Mouse (Mus musculus) myocyte (in vitro differentiated cells): Measurements from ENCODE around the gene Grin2a. TPM values are rescaled to one million over a fixed set of nuclear protein-coding genes. Genes with fewer than 3 reads are reported as not detected.

ENCODE experiments used
- H3K27me3 ChIP-seq: one replicate; pipeline ENCODE4 v1.6.1; 2011; ENCODE audit not compliant: control insufficient read depth, insufficient read depth, insufficient read length
- H3K36me3 ChIP-seq: one replicate; pipeline ENCODE4 v1.6.1; 2011; ENCODE audit not compliant: control insufficient read depth, insufficient read depth
- H3K4me2 ChIP-seq: one replicate; pipeline ENCODE4 v1.6.1; 2011; ENCODE audit warnings: low read depth, control low read depth
- H3K4me3 ChIP-seq: one replicate; pipeline ENCODE4 v1.5.1; 2011; ENCODE audit warnings: mild to moderate bottlenecking, control low read depth, moderate library complexity
- H3K79me2 ChIP-seq: one replicate; pipeline ENCODE4 v1.6.1; 2011; ENCODE audit not compliant: control insufficient read depth, insufficient read depth
- H3ac ChIP-seq: one replicate; pipeline ENCODE4 v1.6.1; 2011; ENCODE audit not compliant: control insufficient read depth, insufficient read length
- CEBPB ChIP-seq: IDR thresholded peaks from 2 replicates; pipeline ENCODE4 v1.6.1; 2011; ENCODE audit warnings: mild to moderate bottlenecking, moderate library complexity; ENCODE audit not compliant: poor library complexity, insufficient read depth, severe bottlenecking
- E2F4 ChIP-seq: IDR thresholded peaks from one replicate; pipeline ENCODE4 v1.6.1; 2011; ENCODE audit warnings: mild to moderate bottlenecking, control low read depth, moderate library complexity; ENCODE audit not compliant: insufficient read depth
- MAX ChIP-seq: IDR thresholded peaks from one replicate; pipeline ENCODE4 v1.6.1; 2011; ENCODE audit warnings: low read depth, mild to moderate bottlenecking, control low read depth
- MYOD1 ChIP-seq, 3 experiments: IDR thresholded peaks; one replicate each; pipeline ENCODE4 v1.6.1; 2011; ENCODE audit warnings: control low read depth in 2 of 3, low read depth in 2 of 3, mild to moderate bottlenecking in 2 of 3, moderate library complexity in 1 of 3; ENCODE audit not compliant: insufficient read length in 2 of 3, control insufficient read depth in 1 of 3
- MYOG ChIP-seq, 3 experiments: IDR thresholded peaks; one replicate each; pipeline ENCODE4 v1.6.1; 2011; ENCODE audit warnings: control low read depth in 2 of 3, low read depth in 2 of 3, mild to moderate bottlenecking in 2 of 3; ENCODE audit not compliant: insufficient read length in 2 of 3, control insufficient read depth in 1 of 3, insufficient read depth in 1 of 3
- POLR2A ChIP-seq: IDR thresholded peaks from one replicate; pipeline ENCODE4 v1.6.1; 2011; ENCODE audit warnings: low read depth, mild to moderate bottlenecking, control low read depth, moderate library complexity; ENCODE audit not compliant: insufficient read length
- POLR2AphosphoS2 ChIP-seq: IDR thresholded peaks from one replicate; pipeline ENCODE4 v1.6.1; 2011; ENCODE audit warnings: low read depth, control low read depth; ENCODE audit not compliant: insufficient read length
- REST ChIP-seq: IDR thresholded peaks from one replicate; pipeline ENCODE4 v1.6.1; 2011; ENCODE audit warnings: mild to moderate bottlenecking, control low read depth, moderate library complexity; ENCODE audit not compliant: insufficient read depth, insufficient read length
- SRF ChIP-seq: IDR thresholded peaks from one replicate; pipeline ENCODE4 v1.6.1; 2011; ENCODE audit warnings: low read depth; ENCODE audit not compliant: control insufficient read depth, insufficient read length
- TCF12 ChIP-seq: IDR thresholded peaks from one replicate; pipeline ENCODE4 v1.6.1; 2011; ENCODE audit warnings: mild to moderate bottlenecking, control low read depth; ENCODE audit not compliant: poor library complexity, insufficient read depth, severe bottlenecking
- TCF3 ChIP-seq: IDR thresholded peaks from one replicate; pipeline ENCODE4 v1.6.1; 2011; ENCODE audit warnings: low read depth, control low read depth; ENCODE audit not compliant: insufficient read length
- USF1 ChIP-seq: IDR thresholded peaks from one replicate; pipeline ENCODE4 v1.6.1; 2011; ENCODE audit warnings: low read depth, mild to moderate bottlenecking, control low read depth, moderate library complexity
- polyA plus RNA-seq: library from polyadenylated mRNA; unstranded; fragments of >200 nt; fragmentation: generic; extraction: Trizol; gene quantifications from one replicate; pipeline ENCODE4 v1.2.1, GENCODE M21; 2012; ENCODE audit warnings: missing spikeins

The Grin2a gene
- polyA plus RNA-seq, 1 experiment = 0.01 TPM

DNA sequence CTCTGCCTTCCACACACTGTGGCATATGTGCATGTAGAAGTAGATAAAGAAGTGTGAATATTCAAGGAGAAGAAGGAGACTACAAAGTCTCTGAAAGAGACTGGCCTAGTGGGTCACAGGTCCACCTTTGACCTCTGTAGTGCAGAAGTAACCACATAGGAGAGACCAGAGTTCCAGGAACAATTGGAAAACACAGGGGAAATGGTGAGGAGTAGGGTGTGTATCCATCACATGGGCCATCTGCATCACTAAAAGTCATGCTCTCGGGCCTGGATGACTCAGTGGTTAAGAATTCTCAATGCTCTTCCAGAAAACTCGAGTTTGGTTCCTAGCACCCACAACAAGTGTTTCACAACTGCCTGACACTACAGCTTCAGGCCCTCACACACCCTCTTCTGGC lies 285.4 kb downstream of the Grin2a start:
- H3K36me3 ChIP-seq = no peaks in the 10 kb centered on the region
- no peak overlapping the region for H3ac ChIP-seq
- no peak overlapping the region for H3K4me2 ChIP-seq
- no peaks in the 10 kb centered on the region for H3K79me2 ChIP-seq
- H3K4me3 ChIP-seq = no peak overlapping the region
- no peaks in the 10 kb centered on the region for H3K27me3 ChIP-seq
- TF ChIP-seq E2F4 (no peak), USF1 (no peak), POLR2A (no peak), MYOD1 (IDR thresholded peaks at IDR 0.05; ENCODE audit: control insufficient read depth in 1 of 3, insufficient read length in 2 of 3, low read depth in 2 of 3) (no peak), MYOG (IDR thresholded peaks at IDR 0.05; ENCODE audit: control insufficient read depth in 1 of 3, insufficient read depth in 1 of 3, insufficient read length in 2 of 3, low read depth in 2 of 3) (no peak), SRF (no peak), REST (no peak), TCF12 (no peak), TCF3 (no peak), CEBPB (no peak), POLR2AphosphoS2 (no peak), MAX (no peak)

DNA sequence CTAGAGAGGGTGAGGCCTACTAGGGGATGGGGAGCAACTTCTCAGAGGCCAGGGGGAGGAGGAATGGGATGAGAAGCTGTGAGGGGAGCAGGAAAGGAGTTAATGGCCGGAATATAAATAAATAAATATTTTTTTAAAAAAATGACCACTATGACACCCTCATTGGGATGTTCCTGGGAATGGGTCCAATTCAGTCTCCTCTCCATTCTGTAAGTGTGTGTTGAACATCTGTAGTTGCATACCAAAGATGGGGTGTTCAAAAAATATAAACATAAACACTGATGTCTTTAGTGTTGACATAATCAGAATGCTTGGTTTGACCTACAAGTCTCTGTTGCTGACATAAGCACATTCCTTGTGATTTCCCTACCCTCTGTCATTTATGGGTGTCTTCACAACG lies 298.2 kb downstream of the Grin2a start:
- no peak overlapping the region for H3ac ChIP-seq
- no peaks in the 10 kb centered on the region for H3K36me3 ChIP-seq
- TF ChIP-seq MYOD1 (IDR thresholded peaks at IDR 0.05; ENCODE audit: control insufficient read depth in 1 of 3, insufficient read length in 2 of 3, low read depth in 2 of 3) = no peak
- TF ChIP-seq TCF12 = no peak
- TF ChIP-seq POLR2AphosphoS2 = no peak
- TF ChIP-seq TCF3 = no peak
- no peak for TF ChIP-seq POLR2A
- no peak for TF ChIP-seq MAX
- TF ChIP-seq REST = no peak
- TF ChIP-seq CEBPB = no peak
- no peak for TF ChIP-seq USF1
- no peak for TF ChIP-seq E2F4
- TF ChIP-seq MYOG (IDR thresholded peaks at IDR 0.05; ENCODE audit: control insufficient read depth in 1 of 3, insufficient read depth in 1 of 3, insufficient read length in 2 of 3, low read depth in 2 of 3) = no peak
- TF ChIP-seq SRF = no peak
- no peaks in the 10 kb centered on the region for H3K79me2 ChIP-seq
- no peak overlapping the region for H3K4me3 ChIP-seq
- H3K27me3 ChIP-seq = no peaks in the 10 kb centered on the region
- no peak overlapping the region for H3K4me2 ChIP-seq

DNA sequence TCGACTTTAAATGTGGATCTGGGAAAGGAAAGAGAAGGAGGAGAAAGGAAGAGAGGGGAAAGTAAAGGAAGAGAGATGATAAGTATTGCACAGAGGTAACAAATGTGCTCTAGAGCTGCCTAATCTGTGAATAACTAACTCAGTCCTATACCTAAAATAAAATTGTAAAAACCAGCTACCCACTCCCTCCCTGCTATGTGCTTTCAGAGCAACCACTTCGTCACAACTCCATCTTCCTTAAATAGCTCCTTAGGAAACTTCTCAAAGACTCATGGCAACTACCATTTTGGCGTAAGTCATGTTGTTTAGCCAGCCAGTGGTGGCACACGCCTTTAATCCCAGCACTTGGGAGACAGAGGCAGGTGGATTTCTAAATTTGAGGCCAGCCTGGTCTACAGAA lies 301.3 kb downstream of the Grin2a start:
- H3K79me2 ChIP-seq = no peaks in the 10 kb centered on the region
- no peak overlapping the region for H3K4me3 ChIP-seq
- no peaks in the 10 kb centered on the region for H3K27me3 ChIP-seq
- no peaks in the 10 kb centered on the region for H3K36me3 ChIP-seq
- no peak overlapping the region for H3ac ChIP-seq
- TF ChIP-seq USF1 = no peak
- TF ChIP-seq REST = no peak
- no peak for TF ChIP-seq MYOG (IDR thresholded peaks at IDR 0.05; ENCODE audit: control insufficient read depth in 1 of 3, insufficient read depth in 1 of 3, insufficient read length in 2 of 3, low read depth in 2 of 3)
- TF ChIP-seq MYOD1 (IDR thresholded peaks at IDR 0.05; ENCODE audit: control insufficient read depth in 1 of 3, insufficient read length in 2 of 3, low read depth in 2 of 3) = no peak
- TF ChIP-seq CEBPB = no peak
- TF ChIP-seq SRF = no peak
- no peak for TF ChIP-seq POLR2AphosphoS2
- TF ChIP-seq POLR2A = no peak
- TF ChIP-seq TCF3 = no peak
- no peak for TF ChIP-seq TCF12
- TF ChIP-seq MAX = no peak
- no peak for TF ChIP-seq E2F4
- H3K4me2 ChIP-seq = no peak overlapping the region

DNA sequence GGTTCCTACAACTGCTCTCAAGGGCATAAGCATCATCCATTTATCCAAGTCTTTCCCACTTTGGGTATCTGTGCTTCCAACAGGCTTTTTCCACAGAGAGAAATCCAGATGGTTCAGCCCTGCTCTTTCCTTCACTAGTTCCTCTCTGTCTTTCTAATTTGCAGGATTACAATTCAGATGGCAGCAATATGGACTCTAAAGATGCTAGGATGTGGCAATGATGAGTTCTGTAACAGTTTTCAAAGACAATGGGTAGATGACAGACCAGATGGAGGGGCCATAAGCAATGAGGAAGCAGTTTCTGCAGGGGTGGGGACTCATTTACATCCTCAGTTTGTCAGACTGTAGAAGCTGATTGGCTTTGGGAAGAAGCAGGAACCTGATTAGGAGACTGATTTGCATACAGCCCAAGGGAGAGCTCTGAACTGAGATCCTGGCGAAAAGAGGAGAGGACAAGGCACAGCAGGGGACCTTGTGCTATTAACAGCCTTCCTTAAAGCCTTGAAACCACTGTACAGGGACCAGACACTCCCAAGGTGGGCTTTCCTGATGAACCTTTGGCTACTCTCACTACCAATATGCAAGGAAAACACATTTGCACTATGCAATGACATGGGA lies 306.7 kb downstream of the Grin2a start:
- H3K4me2 ChIP-seq = no peak overlapping the region
- H3ac ChIP-seq = no peak overlapping the region
- no peaks in the 10 kb centered on the region for H3K27me3 ChIP-seq
- H3K4me3 ChIP-seq = no peak overlapping the region
- no peaks in the 10 kb centered on the region for H3K36me3 ChIP-seq
- H3K79me2 ChIP-seq = no peaks in the 10 kb centered on the region
- TF ChIP-seq CEBPB (no peak), TCF12 (no peak), POLR2A (no peak), SRF (no peak), REST (no peak), MAX (no peak), MYOG (IDR thresholded peaks at IDR 0.05; ENCODE audit: control insufficient read depth in 1 of 3, insufficient read depth in 1 of 3, insufficient read length in 2 of 3, low read depth in 2 of 3) (no peak), MYOD1 (IDR thresholded peaks at IDR 0.05; ENCODE audit: control insufficient read depth in 1 of 3, insufficient read length in 2 of 3, low read depth in 2 of 3) (no peak), POLR2AphosphoS2 (no peak), E2F4 (no peak), USF1 (no peak), TCF3 (no peak)
